Mouse (Mus musculus) cerebellum, adult (tissue): Measurements from ENCODE around the gene Rbms2.
"Not testable (repeated sequence)": the region's sequence is repeated elsewhere in the genome, so short reads cannot be mapped to it uniquely, and the experiment has no call there.

ENCODE experiments used
- ATAC-seq: cut with Nextera tagmentation; 2 replicates; pipeline ENCODE4 v1.9.2; 2017; ENCODE audit warnings: mild to moderate bottlenecking, moderate library complexity, mixed read lengths; ENCODE audit not compliant: insufficient number of reproducible peaks, low FRiP score, low TSS enrichment

The Rbms2 gene

DNA sequence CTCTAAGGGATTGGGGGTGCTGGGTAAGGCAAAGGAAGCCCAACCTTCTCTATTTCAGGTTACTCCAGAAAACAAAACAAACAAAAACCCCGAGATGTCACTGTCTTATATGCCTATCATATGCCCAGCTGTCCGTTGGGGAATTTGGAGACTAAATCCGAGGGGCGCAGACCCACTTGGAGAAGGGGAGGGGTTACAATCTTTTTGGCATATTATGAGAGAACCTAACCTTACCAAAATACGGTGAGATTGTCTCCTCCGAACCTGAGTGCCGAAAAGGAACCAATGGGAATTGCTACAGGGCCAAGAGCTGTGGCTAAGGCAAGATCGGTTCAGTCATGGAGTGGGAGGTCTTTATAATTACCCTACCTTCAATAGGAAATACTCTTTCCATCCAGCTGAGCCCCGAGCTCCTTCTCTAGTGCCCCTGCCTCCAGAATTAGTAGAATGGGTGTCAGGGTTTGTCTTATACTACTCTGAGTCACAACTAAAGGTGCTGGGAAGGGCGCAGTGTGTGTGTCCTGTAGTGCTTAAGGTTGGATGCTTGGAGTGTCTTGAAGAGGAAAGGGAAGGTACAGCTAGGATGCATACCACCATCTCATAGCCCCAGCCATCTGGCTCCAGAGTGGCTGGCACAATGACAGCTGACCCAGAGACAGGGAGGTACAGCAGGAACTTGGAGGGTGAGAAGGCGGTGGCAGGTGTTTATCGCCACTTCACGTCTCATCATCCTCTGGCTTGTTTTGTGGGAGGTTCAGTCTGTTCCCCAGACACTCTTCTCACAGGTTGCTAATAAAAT, 86.4 kb downstream of the Rbms2 start:
- no peak for ATAC-seq

GRCm38 (mm10) chr10:128092506-128093495, 87.3 kb downstream of the Rbms2 start:
- peak; percentile 28 for ATAC-seq

- ATAC-seq, result no peak
Observed at GRCm38 (mm10) chr10:128091564-128092505, 88.3 kb downstream of the Rbms2 start, which contains the start of gene Baz2a. Gene Baz2a, plus strand, starts transcription at chr10:128091577.

- peak; percentile 12; the same call in 1 of the 2 replicates for ATAC-seq
Observed at GRCm38 (mm10) chr10:128090651-128091563, 89.2 kb downstream of the Rbms2 start.

- no peak for ATAC-seq
Observed at GRCm38 (mm10) chr10:128089842-128090241, 90.3 kb downstream of the Rbms2 start.

GRCm38 (mm10) chr10:128088181-128088580, 91.9 kb downstream of the Rbms2 start:
- no peak for ATAC-seq

DNA sequence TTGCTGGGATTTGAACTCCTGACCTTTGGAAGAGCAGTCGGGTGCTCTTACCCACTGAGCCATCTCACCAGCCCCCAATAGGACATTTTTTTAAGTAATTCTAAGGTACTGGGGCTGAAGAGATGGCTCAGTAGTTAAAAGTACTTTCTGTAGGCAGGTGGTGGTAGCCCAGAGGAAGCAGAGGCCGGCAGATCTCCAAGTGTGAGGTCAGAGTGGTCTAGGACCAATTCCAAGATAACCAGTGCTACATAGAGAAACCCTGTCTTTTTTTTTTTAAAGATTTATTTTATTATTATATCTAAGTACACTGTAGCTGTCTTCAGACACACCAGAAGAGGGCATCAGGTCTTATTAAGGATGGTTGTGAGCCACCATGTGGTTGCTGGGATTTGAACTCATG, 92.9 kb downstream of the Rbms2 start:
- ATAC-seq, result not testable (repeated sequence)

GRCm38 (mm10) chr10:128086391-128086790, 93.7 kb downstream of the Rbms2 start:
- ATAC-seq, result no peak

- no peak for ATAC-seq
Observed at GRCm38 (mm10) chr10:128084160-128084559, 95.9 kb downstream of the Rbms2 start.

- no peak for ATAC-seq
Observed at GRCm38 (mm10) chr10:128083688-128084087, 96.4 kb downstream of the Rbms2 start.

DNA sequence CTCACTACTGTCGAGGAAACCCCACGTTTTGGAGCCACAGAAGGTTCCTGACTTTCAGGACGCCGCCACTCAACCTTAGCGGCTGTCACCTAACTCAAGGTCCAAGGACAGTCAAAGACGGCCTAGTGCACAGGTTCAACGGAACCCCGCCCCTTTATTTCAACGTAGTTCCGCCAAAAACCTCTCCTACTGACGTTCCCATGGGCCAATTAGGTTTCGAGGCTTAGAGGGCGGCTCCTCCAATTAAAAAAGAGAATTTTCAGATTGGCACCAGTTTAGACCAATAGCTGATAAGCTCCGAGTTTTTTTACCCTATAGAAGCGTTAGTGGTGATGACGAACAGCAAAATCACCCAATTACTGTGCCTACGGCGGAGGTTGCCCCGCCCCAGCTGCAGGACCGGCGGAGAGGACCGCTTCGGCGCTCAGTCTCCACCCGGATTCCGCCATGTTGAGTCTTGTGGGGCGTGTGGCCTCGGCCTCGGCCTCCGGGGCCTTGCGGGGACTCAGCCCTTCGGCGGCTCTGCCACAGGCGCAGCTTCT, 97.1 kb downstream of the Rbms2 start, which contains the start of gene Atp5b:
Atp5b (plus strand) TSS at position 394 of the 542 bp plus-strand sequence.
- ATAC-seq, result peak; percentile 98

DNA sequence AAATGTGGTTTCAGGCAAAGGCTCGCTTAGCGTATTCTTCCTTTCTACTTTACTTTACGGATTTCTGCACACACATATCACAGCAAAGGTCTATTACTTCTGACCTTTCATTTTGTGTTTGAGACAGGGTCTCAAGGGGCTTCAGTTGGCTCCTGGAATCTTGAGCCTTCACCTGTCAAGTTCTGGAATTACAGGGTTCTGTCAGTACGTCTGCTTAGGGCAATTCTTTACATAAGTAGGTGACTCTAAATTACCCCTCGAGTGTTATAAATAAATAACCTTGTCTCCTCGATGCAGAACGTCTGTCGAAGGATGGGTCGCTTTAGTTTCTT, 97.7 kb downstream of the Rbms2 start:
- no peak for ATAC-seq

DNA sequence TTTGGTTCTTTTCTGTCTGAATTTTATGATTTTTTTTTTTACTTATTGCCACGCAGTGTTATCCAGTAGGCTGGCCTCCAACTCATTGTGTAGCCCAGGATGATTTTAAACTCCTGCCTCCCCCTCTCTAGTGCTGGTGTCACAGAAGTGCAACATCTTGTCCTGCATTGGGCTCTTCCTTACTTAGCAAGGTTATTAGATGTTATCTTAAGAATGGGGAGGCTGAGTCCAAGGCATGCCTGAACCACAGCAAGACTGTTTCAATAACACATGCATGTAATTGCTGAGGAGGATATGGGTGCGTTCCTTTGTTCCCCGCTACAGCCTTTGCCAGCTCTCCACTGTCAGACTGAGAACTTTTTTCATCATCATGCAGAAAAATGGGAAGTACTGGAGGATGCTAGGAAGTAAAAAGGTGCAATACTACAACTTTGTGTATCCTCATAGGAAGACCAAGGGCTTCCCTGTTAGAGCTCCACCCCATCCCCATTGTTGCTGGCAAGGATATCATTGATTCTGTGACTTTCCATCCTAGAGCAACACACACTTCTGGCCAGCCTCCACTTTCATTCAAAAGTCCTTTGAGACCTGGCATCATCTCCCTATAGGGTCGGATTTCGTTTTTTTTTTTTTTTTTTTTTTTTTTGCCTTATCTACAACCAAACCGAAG, 98.2 kb downstream of the Rbms2 start:
- ATAC-seq, result no peak
